Mouse (Mus musculus) 3T3-L1 (cell line): ENCODE measurements around the gene Fa2h.
A peak's percentile ranks its signal among the peaks of the same experiment; 100 is the strongest.

Experiments
- DNase-seq: peaks from one replicate; pipeline ENCODE4 v3.0.0-alpha.2; 2015; ENCODE audit warnings: low read depth, low spot score

Gene Fa2h

DNA sequence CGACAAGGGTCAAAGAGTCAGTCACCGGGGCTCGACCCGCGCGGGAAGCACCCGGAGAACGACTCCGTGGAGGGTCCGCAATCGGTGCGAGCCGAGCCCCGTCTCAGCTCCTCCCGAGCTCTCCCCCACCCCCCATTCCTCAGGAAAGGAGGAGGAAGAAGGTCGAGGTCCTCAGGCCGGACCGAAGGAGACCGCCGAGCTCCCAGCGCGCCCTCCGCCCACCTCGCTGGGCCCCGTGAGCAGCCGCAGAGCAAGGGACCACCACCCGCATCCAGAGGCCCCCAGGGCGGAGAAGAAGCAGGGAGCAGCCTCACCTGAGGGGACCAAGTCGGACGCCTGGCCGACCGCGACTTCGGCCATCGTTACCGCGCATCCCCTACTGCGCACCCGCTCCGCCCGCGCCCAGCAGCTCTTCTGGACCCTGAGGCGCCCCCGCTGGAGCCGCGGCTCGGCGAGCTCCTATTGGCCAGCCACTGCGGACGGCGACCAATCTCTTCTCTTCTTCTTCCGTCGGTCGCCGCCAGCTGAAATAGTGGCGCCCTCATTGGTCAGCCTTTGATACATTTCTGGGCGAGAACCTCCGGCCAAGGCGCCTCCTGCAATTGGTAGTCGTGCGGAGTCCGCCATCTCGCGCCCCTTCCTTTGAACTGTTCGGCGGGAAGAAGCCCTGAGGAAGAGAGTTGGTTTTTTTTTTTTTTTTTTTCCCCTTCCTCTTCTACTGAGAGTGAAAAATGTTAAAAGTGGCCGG, 93.6 kb downstream of the Fa2h start, which contains the start of gene Rfwd3:
Gene Rfwd3, minus strand, starts transcription at position 402 of the 748 bp plus-strand sequence.
- peak; percentile 99 for DNase-seq

DNA sequence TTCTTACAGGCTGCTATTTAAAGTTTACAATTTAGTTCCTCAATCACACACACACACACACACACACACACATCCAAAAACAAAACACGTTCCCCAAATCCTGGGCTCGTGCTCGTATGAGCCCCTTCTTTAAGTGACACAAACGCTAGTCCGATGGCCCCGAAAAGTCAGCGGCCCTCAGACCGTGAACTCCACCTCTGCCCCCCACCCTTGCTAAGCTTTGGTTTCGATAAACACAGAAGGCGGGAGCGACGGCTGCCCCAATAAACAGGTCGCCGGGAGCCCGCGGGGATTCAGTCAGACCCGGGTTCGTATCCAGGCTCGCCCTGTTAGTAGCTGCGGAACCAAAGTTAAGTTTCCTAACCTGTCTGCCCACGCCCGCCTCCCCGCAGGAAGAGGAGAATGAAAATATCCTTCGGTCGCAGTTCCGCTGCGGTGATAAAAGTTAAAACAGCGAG, 94.2 kb downstream of the Fa2h start:
- peak; percentile 48 for DNase-seq

DNA sequence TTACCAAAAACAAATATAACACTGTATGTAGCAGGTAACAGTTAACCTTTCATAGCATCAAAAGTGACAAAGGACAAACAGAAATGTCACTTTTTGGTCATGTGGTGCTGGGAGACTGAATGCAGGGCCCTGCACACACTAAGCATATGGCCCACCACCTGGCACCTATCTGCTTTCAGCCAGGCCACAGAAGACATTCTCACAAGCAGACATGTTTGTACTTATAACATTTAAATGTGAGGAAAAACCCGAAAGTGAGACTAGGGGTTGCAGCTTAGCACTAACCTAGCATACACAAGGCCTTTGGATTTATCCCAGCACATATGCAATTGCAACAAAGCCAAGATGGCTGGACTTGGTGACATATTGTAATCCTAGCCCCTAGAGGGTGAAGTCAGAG, 95.6 kb downstream of the Fa2h start:
- DNase-seq, result no peak
